Mouse (Mus musculus) CH12.LX (cell line): ENCODE data around the gene Slc7a8. TPM values are rescaled to one million over a fixed set of nuclear protein-coding genes. Genes with fewer than 3 reads are reported as not detected.

Source experiments
- DNase-seq: peaks from one replicate; pipeline ENCODE4 v3.0.0-alpha.2; 2013; ENCODE audit errors: extremely low read depth
- H3K27ac ChIP-seq: 2 replicates; pipeline ENCODE4 v1.5.1; 2012; ENCODE audit warnings: low read depth, mild to moderate bottlenecking, control low read depth, moderate library complexity; ENCODE audit not compliant: insufficient read depth
- H3K27me3 ChIP-seq: replicated peaks from 2 replicates; pipeline ENCODE3; 2012; ENCODE audit warnings: inconsistent platforms
- H3K36me3 ChIP-seq, 2 experiments: replicated peaks in 1 of 2; 2 replicates each; pipeline versions ENCODE3 to v1.6.1; 2012; ENCODE audit warnings: inconsistent platforms in 1 of 2, low read length in 1 of 2, mild to moderate bottlenecking in 1 of 2, mixed read lengths in 1 of 2, moderate library complexity in 1 of 2; ENCODE audit not compliant: control insufficient read depth in 1 of 2, insufficient read depth in 1 of 2
- H3K4me1 ChIP-seq, 2 experiments: 2 replicates each; pipeline ENCODE4 v1.6.1; 2012; ENCODE audit warnings: inconsistent platforms in 1 of 2, moderate library complexity in 1 of 2; ENCODE audit not compliant: insufficient read depth in 2 of 2, control insufficient read depth in 1 of 2
- H3K4me2 ChIP-seq: 2 replicates; pipeline ENCODE4 v1.6.1; 2012; ENCODE audit warnings: low read depth, mild to moderate bottlenecking, control low read depth; ENCODE audit not compliant: poor library complexity, insufficient read depth, severe bottlenecking
- H3K4me3 ChIP-seq, 3 experiments: fragments of 150-350 bp in 1 of 3; sonication (generic) in 1 of 3; replicated peaks in 1 of 3; 2 replicates each; pipeline versions ENCODE3 to v1.5.1; 2011 to 2012; ENCODE audit warnings: low read depth in 2 of 3, low read length in 2 of 3, mild to moderate bottlenecking in 2 of 3, moderate library complexity in 2 of 3, control low read depth in 1 of 3, improper control_type of control experiment in 1 of 3, inconsistent platforms in 1 of 3, mixed read lengths in 1 of 3; ENCODE audit not compliant: poor library complexity in 1 of 3
- H3K79me2 ChIP-seq: replicated peaks from 2 replicates; pipeline ENCODE4 v1.6.1; 2012; ENCODE audit warnings: mild to moderate bottlenecking, moderate library complexity; ENCODE audit not compliant: control insufficient read depth, poor library complexity, insufficient read depth, severe bottlenecking; ENCODE audit errors: extremely low read depth
- H3K9ac ChIP-seq: 2 replicates; pipeline ENCODE4 v1.6.1; 2012; ENCODE audit warnings: low read depth, mild to moderate bottlenecking, control low read depth, moderate library complexity; ENCODE audit not compliant: insufficient read depth
- H3K9me3 ChIP-seq: replicated peaks from 2 replicates; pipeline ENCODE3; 2012; ENCODE audit warnings: low read length, inconsistent platforms, mixed read lengths
- BHLHE40 ChIP-seq: IDR thresholded peaks from 2 replicates; pipeline ENCODE4 v1.6.1; 2011; ENCODE audit warnings: mild to moderate bottlenecking, low read depth, low read length, improper control_type of control experiment
- CHD2 ChIP-seq: IDR thresholded peaks from 2 replicates; pipeline ENCODE4 v1.6.1; 2011; ENCODE audit warnings: low read length, improper control_type of control experiment
- CTCF ChIP-seq, 2 experiments: IDR thresholded peaks in 1 of 2; conservative IDR thresholded peaks in 1 of 2; 2 replicates each; pipeline ENCODE4 v1.5.1; 2011 to 2012; ENCODE audit warnings: low read depth in 2 of 2, low read length in 2 of 2, improper control_type of control experiment in 1 of 2, inconsistent platforms in 1 of 2, mild to moderate bottlenecking in 1 of 2, moderate library complexity in 1 of 2
- ELF1 ChIP-seq: IDR thresholded peaks from 2 replicates; pipeline ENCODE4 v1.6.1; 2014; ENCODE audit warnings: low read depth, mild to moderate bottlenecking, inconsistent platforms, low read length, improper control_type of control experiment
- EP300 ChIP-seq: IDR thresholded peaks from 2 replicates; pipeline ENCODE4 v1.6.1; 2011; ENCODE audit warnings: low read length, improper control_type of control experiment
- ETS1 ChIP-seq: conservative IDR thresholded peaks from 2 replicates; pipeline ENCODE4 v1.6.1; 2012; ENCODE audit warnings: low read depth, mild to moderate bottlenecking, inconsistent platforms, low read length, improper control_type of control experiment, moderate library complexity
- IRF4 ChIP-seq: IDR thresholded peaks from 2 replicates; pipeline ENCODE4 v1.6.1; 2014; ENCODE audit warnings: low read depth, mild to moderate bottlenecking, inconsistent platforms, low read length, improper control_type of control experiment
- JUN ChIP-seq: IDR thresholded peaks from 2 replicates; pipeline ENCODE4 v1.6.1; 2011; ENCODE audit warnings: low read depth, mild to moderate bottlenecking, low read length, improper control_type of control experiment, moderate library complexity; ENCODE audit not compliant: insufficient read depth
- JUND ChIP-seq: conservative IDR thresholded peaks from 2 replicates; pipeline ENCODE4 v1.6.1; 2011; ENCODE audit warnings: low read depth, low read length, improper control_type of control experiment
- KAT2A ChIP-seq: IDR thresholded peaks from 2 replicates; pipeline ENCODE4 v1.6.1; 2012; ENCODE audit warnings: low read length, improper control_type of control experiment, inconsistent platforms; ENCODE audit not compliant: insufficient replicate concordance
- MAFK ChIP-seq: IDR thresholded peaks from 2 replicates; pipeline ENCODE4 v1.6.1; 2011; ENCODE audit warnings: low read length, improper control_type of control experiment; ENCODE audit not compliant: insufficient replicate concordance
- MAZ ChIP-seq: IDR thresholded peaks from 2 replicates; pipeline ENCODE4 v1.6.1; 2012; ENCODE audit warnings: low read depth, mild to moderate bottlenecking, inconsistent platforms, low read length, improper control_type of control experiment, moderate library complexity
- MEF2A ChIP-seq: IDR thresholded peaks from 2 replicates; pipeline ENCODE4 v1.6.1; 2014; ENCODE audit warnings: low read depth, mild to moderate bottlenecking, inconsistent platforms, low read length, improper control_type of control experiment, borderline replicate concordance
- POLR2A ChIP-seq: IDR thresholded peaks from 2 replicates; pipeline ENCODE4 v1.6.1; 2011; ENCODE audit warnings: low read depth, mild to moderate bottlenecking, improper control_type of control experiment, low read length
- POLR2AphosphoS2 ChIP-seq: IDR thresholded peaks from 2 replicates; pipeline ENCODE4 v1.6.1; 2011; ENCODE audit warnings: low read depth, low read length, improper control_type of control experiment
- RCOR1 ChIP-seq: conservative IDR thresholded peaks from 2 replicates; pipeline ENCODE4 v1.6.1; 2012; ENCODE audit warnings: low read depth, mild to moderate bottlenecking, inconsistent platforms, low read length, improper control_type of control experiment
- SIN3A ChIP-seq: IDR thresholded peaks from 2 replicates; pipeline ENCODE4 v1.6.1; 2012; ENCODE audit warnings: low read length, improper control_type of control experiment, inconsistent platforms
- SMC3 ChIP-seq: IDR thresholded peaks from 2 replicates; pipeline ENCODE4 v1.6.1; 2011; ENCODE audit warnings: low read depth, low read length, improper control_type of control experiment
- TBP ChIP-seq: conservative IDR thresholded peaks from 2 replicates; pipeline ENCODE4 v1.6.1; 2011; ENCODE audit warnings: low read depth, low read length, improper control_type of control experiment
- TCF12 ChIP-seq: IDR thresholded peaks from 2 replicates; pipeline ENCODE4 v1.6.1; 2014; ENCODE audit warnings: low read depth, mild to moderate bottlenecking, inconsistent platforms, low read length, improper control_type of control experiment
- ZMIZ1 ChIP-seq: IDR thresholded peaks from 2 replicates; pipeline ENCODE4 v1.6.1; 2012; ENCODE audit warnings: low read depth, mild to moderate bottlenecking, inconsistent platforms, low read length, improper control_type of control experiment
- dilution Hi-C: fragments of 300-500 bp; cut with MboI; formaldehyde crosslinking; loops from 2 replicates; pipeline ENCODE4 v1.14.3; 2020; ENCODE audit warnings: low sequenced_read_pairs; ENCODE audit not compliant: extremely low pct_unique_long_range_greater_than_20kb, extremely low pct_ligation_motif_present
- in situ Hi-C: fragments of 300-500 bp; cut with MboI; formaldehyde crosslinking; loops from 3 replicates; pipeline ENCODE4 v1.14.3; 2019; ENCODE audit warnings: low sequenced_read_pairs, low pct_ligation_motif_present, low pct_unique_long_range_greater_than_20kb, mixed read lengths
- polyA plus RNA-seq: library from polyadenylated mRNA; unstranded; fragments of >175 nt; gene quantifications from 2 replicates; pipeline ENCODE4 v1.2.1, GENCODE M21; 2012; ENCODE audit warnings: low read depth; ENCODE audit not compliant: insufficient read length
- total RNA-seq, 2 experiments: library from RNA; depleted of rRNA; stranded (reverse); fragments of 300-350 nt in 1 of 2; fragments of >200 nt in 1 of 2; gene quantifications; 2 replicates each; pipeline ENCODE4 v1.2.3; 2012 to 2014

The Slc7a8 gene
- total and polyA plus RNA-seq, 3 experiments = 0.13 to 0.17 TPM; not detected in 1

DNA sequence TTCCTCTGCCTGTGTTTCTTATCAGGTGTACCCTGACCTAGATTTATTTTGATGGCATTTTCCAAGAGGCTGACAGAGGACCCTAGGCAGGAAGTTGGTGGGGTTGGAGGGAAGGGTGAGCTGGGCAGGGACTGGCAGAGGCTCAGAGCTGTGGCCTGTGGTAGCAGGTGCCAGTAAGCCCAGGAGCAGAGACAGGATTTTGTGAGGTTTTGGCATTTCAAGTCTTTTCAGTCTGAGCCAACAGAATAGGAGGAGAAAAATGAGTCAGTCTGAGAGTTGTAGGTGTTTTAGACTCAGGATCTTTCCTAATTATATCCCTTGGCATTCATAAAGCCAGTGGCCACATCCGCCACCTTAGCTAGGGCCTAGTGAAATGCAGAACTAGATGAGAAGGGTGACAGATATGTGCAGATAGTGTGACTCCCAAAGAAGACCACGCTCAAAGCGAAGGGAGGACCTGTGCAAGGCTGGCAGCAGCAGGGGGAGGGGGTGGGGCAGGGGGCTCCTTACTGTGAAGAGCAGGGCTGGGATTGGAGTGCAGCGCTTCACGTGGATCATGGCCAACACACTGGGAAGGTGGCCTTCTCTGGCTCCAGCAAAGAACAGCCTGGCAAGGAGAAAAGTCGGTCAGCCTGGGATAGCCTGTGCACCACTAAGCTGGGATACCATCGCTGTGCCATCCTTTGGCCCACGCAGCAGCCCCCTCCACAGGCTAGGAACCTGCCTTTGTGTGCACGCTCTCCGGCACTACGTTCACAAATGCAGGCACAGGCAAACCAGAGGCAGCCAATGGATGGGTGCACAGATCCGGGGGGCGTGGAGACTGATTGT is 52.7 kb downstream of the Slc7a8 start:
- H3K36me3 ChIP-seq = no peaks in the 10 kb centered on the region
- in situ Hi-C loops = no loop called here
- H3K27ac ChIP-seq = no peak overlapping the region
- no peaks in the 10 kb centered on the region for H3K79me2 ChIP-seq
- no peaks in the 10 kb centered on the region for H3K9me3 ChIP-seq
- H3K9ac ChIP-seq = no peak overlapping the region
- TF ChIP-seq ELF1 (no peak), SMC3 (no peak), CTCF (conservative IDR thresholded peaks at IDR 0.05 in 1 of 2, IDR thresholded peaks at IDR 0.05 in 1 of 2; ENCODE audit: low read depth in 2 of 2, low read length in 2 of 2) (no peak), MAFK (no peak), ETS1 (no peak), ZMIZ1 (no peak), TBP (no peak), POLR2A (no peak), KAT2A (no peak), POLR2AphosphoS2 (no peak)
- TF ChIP-seq, all 38 proteins: peak for 0
- H3K27me3 ChIP-seq = peaks cover 1% of the 10 kb centered on the region
- dilution Hi-C loops = no loop called here
- no peak overlapping the region for H3K4me2 ChIP-seq
- H3K4me3 ChIP-seq = no peak overlapping the region
- DNase-seq = no peak
- H3K4me1 ChIP-seq = peaks cover 5 to 21% of the 10 kb centered on the region in 2 experiments; a peak in 3 of 4 replicates

DNA sequence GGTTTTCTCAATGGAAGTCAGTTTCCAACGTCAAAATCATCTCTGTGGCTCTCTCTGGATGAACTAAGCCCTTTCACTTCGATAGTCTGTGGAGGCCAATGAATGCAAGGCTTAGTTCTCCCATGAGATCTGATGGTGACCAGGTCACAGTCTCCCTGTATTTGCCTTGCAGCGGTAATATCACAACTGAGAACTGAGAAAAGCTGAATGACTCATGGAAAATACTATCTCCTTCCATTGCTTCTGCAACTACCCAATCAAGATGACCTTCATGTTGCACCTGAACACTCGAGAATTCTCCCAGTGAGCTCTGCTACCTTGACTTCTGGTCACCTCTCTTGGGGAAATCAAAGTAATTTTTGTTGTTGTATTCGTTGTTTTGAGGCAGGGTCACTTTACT is 54.2 kb downstream of the Slc7a8 start:
- peak; percentile 85 for DNase-seq
- no peak overlapping the region for H3K27ac ChIP-seq
- no peaks in the 10 kb centered on the region for H3K9me3 ChIP-seq
- dilution Hi-C loops = no loop called here
- H3K4me2 ChIP-seq = peak overlapping the region; percentile 11; the same call in 1 of the 2 replicates
- H3K79me2 ChIP-seq = no peaks in the 10 kb centered on the region
- peaks cover 5 to 23% of the 10 kb centered on the region in 2 experiments; a peak in 3 of 4 replicates for H3K4me1 ChIP-seq
- H3K4me3 ChIP-seq = no peak overlapping the region
- H3K9ac ChIP-seq = no peak overlapping the region
- peaks cover 1% of the 10 kb centered on the region for H3K27me3 ChIP-seq
- no peaks in the 10 kb centered on the region for H3K36me3 ChIP-seq
- TF ChIP-seq TCF12 (peak; percentile 80), CHD2 (peak; percentile 75; the same call in 1 of the 2 replicates), MEF2A (peak; percentile 83), JUN (peak; percentile 98), EP300 (peak; percentile 99), RCOR1 (peak; percentile 96), MAZ (no peak), IRF4 (peak; percentile 98), JUND (peak; percentile 96), MAFK (peak; percentile 60; the same call in 1 of the 2 replicates), TBP (0 out of 2 replicates have a peak, but pooled peaks have one; percentile 40), BHLHE40 (peak; percentile 79), KAT2A (no peak), ETS1 (peak; percentile 82), SIN3A (no peak)
- TF ChIP-seq, all 38 proteins: peak for 12
- in situ Hi-C loops = no loop called here
